Mouse (Mus musculus) kidney, embryonic 16.5 days (tissue): ENCODE measurements around the gene Hoxd11. TPM values are rescaled to one million over a fixed set of nuclear protein-coding genes. Genes with fewer than 3 reads are reported as not detected.

Experiments
- ATAC-seq: fragments of 200-750 bp; cut with Nextera tagmentation; 2 replicates; pipeline ENCODE4 v1.8.0; 2017; ENCODE audit warnings: moderate TSS enrichment; ENCODE audit not compliant: low FRiP score, low TSS enrichment
- H3K27ac ChIP-seq: fragments of 300-500 bp; sonication (generic); 2 replicates; pipeline ENCODE4 v1.5.1; 2014; ENCODE audit warnings: low read length
- H3K27me3 ChIP-seq: fragments of 300-500 bp; sonication (generic); 2 replicates; pipeline ENCODE4 v1.6.1; 2014; ENCODE audit warnings: low read length, control low read depth, mixed read lengths; ENCODE audit not compliant: insufficient read depth
- H3K36me3 ChIP-seq: fragments of 300-500 bp; sonication (generic); 2 replicates; pipeline ENCODE4 v1.6.1; 2014; ENCODE audit warnings: low read length, control low read depth, mixed read lengths; ENCODE audit not compliant: insufficient read depth
- H3K4me1 ChIP-seq: fragments of 300-500 bp; sonication (generic); 2 replicates; pipeline ENCODE4 v1.6.1; 2014; ENCODE audit warnings: low read length, control low read depth, mixed read lengths; ENCODE audit not compliant: insufficient read depth
- H3K4me2 ChIP-seq: fragments of 300-500 bp; sonication (generic); replicated peaks from 2 replicates; pipeline ENCODE4 v1.6.1; 2014; ENCODE audit warnings: low read depth, low read length
- H3K4me3 ChIP-seq: fragments of 300-500 bp; sonication (generic); 2 replicates; pipeline ENCODE4 v1.5.1; 2014; ENCODE audit warnings: mild to moderate bottlenecking, low read length
- H3K9ac ChIP-seq: fragments of 300-500 bp; sonication (generic); replicated peaks from 2 replicates; pipeline ENCODE4 v1.6.1; 2014; ENCODE audit warnings: low read length
- H3K9me3 ChIP-seq: fragments of 300-500 bp; sonication (generic); 2 replicates; pipeline ENCODE4 v1.6.1; 2016; ENCODE audit warnings: low read length, control low read depth
- WGBS: fragments of 180-500 bp; shearing (Covaris S2); extraction: QIAGEN DNeasy Blood & Tissue Kit; methylation state at CpG from one replicate; pipeline ENCODE4 v1.1.7; 2014; 5-methylcytosine and 5-hydroxymethylcytosine counted together
- polyA plus RNA-seq: library from polyadenylated mRNA; unstranded; fragments of >200 nt; fragmentation: Nextera tagmentation; extraction: Ambion mirVana; gene quantifications from 2 replicates; pipeline ENCODE4 v1.2.1, GENCODE M21; 2015

Hoxd11 gene
- polyA plus RNA-seq, 1 experiment from 2014 or later = 13.9 TPM

GRCm38 (mm10) chr2:74663291-74663925 lies 15.9 kb upstream of the Hoxd11 start:
- H3K9me3 ChIP-seq = no peaks in the 10 kb centered on the region
- ATAC-seq = no peak
- H3K4me3 ChIP-seq = no peak overlapping the region
- H3K27me3 ChIP-seq = peaks cover 91% of the 10 kb centered on the region
- no peak overlapping the region; the same call in 1 of the 2 replicates for H3K4me2 ChIP-seq
- H3K4me1 ChIP-seq = peaks cover 2% of the 10 kb centered on the region
- no peak overlapping the region for H3K27ac ChIP-seq
- 3% methylated on average over 18 of the region's 18 CpGs for WGBS
- no peaks in the 10 kb centered on the region for H3K36me3 ChIP-seq
- no peak overlapping the region for H3K9ac ChIP-seq

GRCm38 (mm10) chr2:74666411-74666810 lies 12.9 kb upstream of the Hoxd11 start:
- H3K4me3 ChIP-seq = no peak overlapping the region
- no peak overlapping the region for H3K4me2 ChIP-seq
- H3K27ac ChIP-seq = no peak overlapping the region
- no peaks in the 10 kb centered on the region for H3K36me3 ChIP-seq
- peaks cover 90% of the 10 kb centered on the region for H3K27me3 ChIP-seq
- H3K4me1 ChIP-seq = peaks cover 7% of the 10 kb centered on the region
- no peaks in the 10 kb centered on the region for H3K9me3 ChIP-seq
- H3K9ac ChIP-seq = no peak overlapping the region
- ATAC-seq = no peak
- WGBS = 4% methylated on average over 7 of the region's 7 CpGs

GRCm38 (mm10) chr2:74667191-74667841 lies 12.0 kb upstream of the Hoxd11 start:
- H3K4me2 ChIP-seq = peak overlapping the region; percentile 82; the same call in 1 of the 2 replicates

GRCm38 (mm10) chr2:74667842-74668357 lies 11.5 kb upstream of the Hoxd11 start, which contains the start of gene Hoxd13:
TSS of gene Hoxd13 (plus strand) at chr2:74668310.
- peaks cover 13% of the 10 kb centered on the region for H3K4me1 ChIP-seq
- peak within 1 kb of the TSS; percentile 58 for H3K9ac ChIP-seq
- peak within 1 kb of the TSS; percentile 48 for H3K4me3 ChIP-seq
- WGBS = 0% methylated on average over 15 of the region's 51 CpGs
- H3K9me3 ChIP-seq = no peaks in the 10 kb centered on the region
- H3K27ac ChIP-seq = no peak within 1 kb of the TSS
- peak within 1 kb of the TSS; percentile 82 for H3K4me2 ChIP-seq
- no peaks in the 10 kb centered on the region for H3K36me3 ChIP-seq
- peak; percentile 83 for ATAC-seq
- H3K27me3 ChIP-seq = peaks cover 92% of the 10 kb centered on the region

More at GRCm38 (mm10) chr2:74667191-74667841, 12.0 kb upstream of the Hoxd11 start:
- Histone ChIP-seq H3K9ac (no peak overlapping the region), H3K27ac (no peak overlapping the region), H3K4me1 (peaks cover 7% of the 10 kb centered on the region), H3K4me3 (peak overlapping the region; percentile 48), H3K9me3 (no peaks in the 10 kb centered on the region), H3K27me3 (peaks cover 91% of the 10 kb centered on the region), H3K36me3 (no peaks in the 10 kb centered on the region)
- WGBS = 3% methylated on average over 36 of the region's 36 CpGs
- 0 out of 2 replicates have a peak, but pooled peaks have one; percentile 16 for ATAC-seq

GRCm38 (mm10) chr2:74668370-74669229 lies 10.8 kb upstream of the Hoxd11 start:
- peak; percentile 66 for ATAC-seq
- Histone ChIP-seq H3K4me2 (peak overlapping the region; percentile 82), H3K9me3 (no peaks in the 10 kb centered on the region), H3K4me1 (peaks cover 18% of the 10 kb centered on the region), H3K27ac (no peak overlapping the region), H3K36me3 (no peaks in the 10 kb centered on the region), H3K9ac (peak overlapping the region; percentile 58), H3K4me3 (peak overlapping the region; percentile 48), H3K27me3 (peaks cover 92% of the 10 kb centered on the region)
- WGBS = under 1% methylated on average over 74 of the region's 74 CpGs

- no peak overlapping the region for H3K4me2 ChIP-seq
- ATAC-seq = no peak
- WGBS = 3% methylated on average over 3 of the region's 3 CpGs
- H3K27ac ChIP-seq = no peak overlapping the region
- H3K4me1 ChIP-seq = peaks cover 24% of the 10 kb centered on the region
- H3K4me3 ChIP-seq = no peak overlapping the region
- H3K9me3 ChIP-seq = no peaks in the 10 kb centered on the region
- H3K9ac ChIP-seq = no peak overlapping the region
- no peaks in the 10 kb centered on the region for H3K36me3 ChIP-seq
- H3K27me3 ChIP-seq = peaks cover 92% of the 10 kb centered on the region
Measured at GRCm38 (mm10) chr2:74669230-74669578, 10.2 kb upstream of the Hoxd11 start.

- H3K9ac ChIP-seq = no peak overlapping the region
- H3K4me2 ChIP-seq = no peak overlapping the region
- no peaks in the 10 kb centered on the region for H3K36me3 ChIP-seq
- H3K4me1 ChIP-seq = peaks cover 24% of the 10 kb centered on the region
- no peak for ATAC-seq
- 5% methylated on average over 14 of the region's 14 CpGs for WGBS
- no peaks in the 10 kb centered on the region for H3K9me3 ChIP-seq
- H3K4me3 ChIP-seq = no peak overlapping the region
- H3K27ac ChIP-seq = no peak overlapping the region
- peaks cover 90% of the 10 kb centered on the region for H3K27me3 ChIP-seq
Measured at GRCm38 (mm10) chr2:74669650-74670235, 9.6 kb upstream of the Hoxd11 start.

GRCm38 (mm10) chr2:74670632-74671188 lies 8.6 kb upstream of the Hoxd11 start:
- Histone ChIP-seq H3K27ac (no peak overlapping the region), H3K4me3 (no peak overlapping the region), H3K9ac (no peak overlapping the region), H3K27me3 (peaks cover 91% of the 10 kb centered on the region), H3K4me2 (no peak overlapping the region), H3K36me3 (no peaks in the 10 kb centered on the region), H3K9me3 (no peaks in the 10 kb centered on the region), H3K4me1 (peaks cover 31% of the 10 kb centered on the region)
- no peak for ATAC-seq
- WGBS = 11% methylated on average over 3 of the region's 3 CpGs

- Histone ChIP-seq H3K4me3 (no peak overlapping the region), H3K4me1 (peaks cover 42% of the 10 kb centered on the region), H3K9ac (no peak overlapping the region), H3K27me3 (peaks cover 92% of the 10 kb centered on the region), H3K27ac (no peak overlapping the region), H3K36me3 (no peaks in the 10 kb centered on the region), H3K9me3 (no peaks in the 10 kb centered on the region), H3K4me2 (no peak overlapping the region)
- no peak for ATAC-seq
- 42% methylated on average over 5 of the region's 5 CpGs for WGBS
Measured at GRCm38 (mm10) chr2:74671847-74672246, 7.5 kb upstream of the Hoxd11 start.
